Mouse (Mus musculus) left cerebral cortex, adult 2 months (tissue): ENCODE measurements at regions not wholly inside any gene's neighbourhood (a gene's known extent, or its start where the extent isn't known, plus 50 kb on each side); places are given as distances from the start of the nearest gene placed in this dataset.

Source experiments
- DNase-seq, 2 experiments: peaks; one replicate each; pipeline ENCODE4 v3.0.0; 2021 to 2022; ENCODE audit warnings: low spot score in 2 of 2, mixed read lengths in 1 of 2; ENCODE audit errors: extremely low spot score in 1 of 2
- H3K27ac ChIP-seq: fragments of 200-600 bp; 2 replicates; pipeline ENCODE4 v1.8.1; 2022
- H3K4me3 ChIP-seq: fragments of 200-600 bp; 2 replicates; pipeline ENCODE4 v1.8.1; 2022
- CTCF ChIP-seq: fragments of 200-600 bp; IDR thresholded peaks from 2 replicates; pipeline ENCODE4 v1.8.1; 2022; ENCODE audit warnings: antibody characterized with exemption, mild to moderate bottlenecking, moderate library complexity
- intact Hi-C: fragments of 180-260 bp; cut with DNase I; formaldehyde crosslinking; loops from one replicate; pipeline ENCODE4 v1.15.1; 2025

DNA sequence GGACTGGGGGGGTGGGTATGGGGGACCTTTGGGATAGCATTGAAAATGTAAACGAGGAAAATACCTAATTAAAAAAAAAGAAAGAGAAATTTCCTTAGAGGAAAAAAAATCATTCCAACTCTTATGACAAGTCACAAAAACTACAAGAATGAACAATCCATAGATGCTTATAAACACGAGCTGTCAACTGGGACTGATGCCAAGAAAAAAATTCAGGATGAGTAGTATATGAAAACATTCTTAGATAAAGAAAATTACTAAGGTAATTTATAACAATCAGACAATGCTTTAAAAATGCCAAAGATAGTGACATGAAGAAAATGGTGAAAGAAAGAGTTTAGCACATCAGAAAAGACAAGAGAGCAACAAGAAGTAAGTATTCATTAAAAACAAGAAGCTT lies 176.0 kb downstream of the Gm21897 start:
- intact Hi-C loops = no loop called here
- no peak overlapping the region for H3K4me3 ChIP-seq
- H3K27ac ChIP-seq = no peak overlapping the region
- no peak for TF ChIP-seq CTCF
- no peak for DNase-seq
